Mouse (Mus musculus) lung, adult 2 months (tissue): Measurements from ENCODE around the gene Cd59a.

Source experiments
- CTCF ChIP-seq: fragments of 200-500 bp; IDR thresholded peaks from 2 replicates; pipeline ENCODE4 v1.5.1; 2011; ENCODE audit warnings: mild to moderate bottlenecking, low read length, control low read depth; ENCODE audit not compliant: insufficient read depth
- POLR2A ChIP-seq: fragments of 200-500 bp; IDR thresholded peaks from 2 replicates; pipeline ENCODE4 v1.6.1; 2011; ENCODE audit warnings: low read depth, mild to moderate bottlenecking, control low read depth, low read length, borderline replicate concordance; ENCODE audit errors: extremely low read depth

- TF ChIP-seq POLR2A, result no peak
- no peak for TF ChIP-seq CTCF
Measured at GRCm38 (mm10) chr2:104157831-104158230, 62.2 kb downstream of the Cd59a start.
